Mouse (Mus musculus): Measurements from ENCODE around the gene Tgif2lx2. TPM values are rescaled to one million over a fixed set of nuclear protein-coding genes. Genes with fewer than 3 reads are reported as not detected.
"Not testable (repeated sequence)": the region's sequence is repeated elsewhere in the genome, so short reads cannot be mapped to it uniquely, and the experiment has no call there.

Gene Tgif2lx2
- not detected for total RNA-seq (2021)
- long read RNA-seq, experiment 1 = 0 reads
- long read RNA-seq, experiment 2 = 0 reads

DNA sequence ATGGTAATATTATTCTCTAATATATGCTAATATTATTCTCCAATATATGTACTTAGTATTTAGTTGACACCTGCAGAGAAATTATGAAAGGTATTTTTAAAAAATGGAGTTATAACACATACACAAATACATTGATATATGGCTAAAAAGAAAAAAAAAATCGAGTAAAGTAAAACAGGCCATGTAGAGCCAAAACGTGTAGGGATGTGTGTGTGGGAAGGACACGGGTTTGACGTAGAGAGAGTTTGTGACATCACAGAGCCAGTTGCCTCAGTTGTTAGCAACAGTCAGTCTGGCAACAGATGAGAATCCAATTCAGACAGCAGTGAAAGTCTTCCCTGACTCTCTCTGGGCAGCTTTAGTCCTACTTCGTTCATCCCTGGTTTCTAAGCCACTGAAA lies at the start of gene Tgif2lx2:
TSS of gene Tgif2lx2 (plus strand) at position 301 of the 400 bp plus-strand sequence.
- DNase-seq (ENCODE audit: low spot score in 2 of 2); H3K4me3 ChIP-seq; H3K27ac ChIP-seq: not testable (repeated sequence)

Other genes with a start within 250 kb of the Tgif2lx2 start
- not detected for gene Tgif2lx1, start 53.5 kb downstream of the Tgif2lx2 start, total RNA-seq (2021)

All from layer of hippocampus, adult 2 months (tissue).